Comparison of ENCODE assay signal across 8 mouse cellular contexts in genomic region chr19:8921741-8922140, GRCm38 (mm10). TPM values are rescaled to one million over a fixed set of nuclear protein-coding genes. Genes with fewer than 3 reads are reported as not detected.
A peak's percentile ranks its signal among the peaks of the same experiment; 100 is the strongest.
DNase-seq lines count a peak whose midpoint lies in the region; ATAC-seq lines count a peak whose summit lies in the region.

No protein-coding gene starts in this region.

- peaks cover 20% of the 10 kb centered on the region for H3K36me3 ChIP-seq in lung, embryonic 15.5 days
- peaks cover 24% of the 10 kb centered on the region for H3K36me3 ChIP-seq in limb, embryonic 13.5 days
- H3K36me3 ChIP-seq in stomach, embryonic 14.5 days (ENCODE audit: control insufficient read depth, insufficient read depth, low read length), result peaks cover 16% of the 10 kb centered on the region

- H3K4me1 ChIP-seq in lung, embryonic 15.5 days, result peaks cover 14% of the 10 kb centered on the region
- peaks cover 13% of the 10 kb centered on the region for H3K4me1 ChIP-seq in limb, embryonic 13.5 days
- peaks cover 9% of the 10 kb centered on the region; the same call in 1 of the 2 replicates for H3K4me1 ChIP-seq in stomach, embryonic 14.5 days (ENCODE audit: control insufficient read depth, insufficient read depth, low read length)

- 79% methylated on average over 9 of the region's 9 CpGs for WGBS in lung, embryonic 15.5 days
- WGBS in limb, embryonic 13.5 days, result 77% methylated on average over 9 of the region's 9 CpGs
- WGBS in stomach, embryonic 14.5 days, result 85% methylated on average over 9 of the region's 9 CpGs

- H3K4me2 ChIP-seq in lung, embryonic 15.5 days, result peak overlapping the region; percentile 72
- H3K4me2 ChIP-seq in limb, embryonic 13.5 days (replicated peaks), result peak overlapping the region; percentile 77
- H3K4me2 ChIP-seq in stomach, embryonic 14.5 days (replicated peaks; ENCODE audit: low read depth, low read length), result peak overlapping the region; percentile 77; the same call in 1 of the 2 replicates

- DNase-seq in adrenal gland, postnatal 10 days, result peak; percentile 38
- no peak for DNase-seq in adrenal gland, adult 2 months
- DNase-seq in lung, postnatal 10 days, result no peak
- DNase-seq in layer of hippocampus, adult 9-11 months, result no peak

- peak overlapping the region; percentile 83 for H3K4me3 ChIP-seq in lung, embryonic 15.5 days
- no peak overlapping the region for H3K4me3 ChIP-seq in limb, embryonic 13.5 days
- peak overlapping the region; percentile 71 for H3K4me3 ChIP-seq in stomach, embryonic 14.5 days (ENCODE audit: low read depth, low read length)

- peak overlapping the region; percentile 73 for H3K9ac ChIP-seq in lung, embryonic 15.5 days
- H3K9ac ChIP-seq in limb, embryonic 13.5 days, result peak overlapping the region; percentile 46
- H3K9ac ChIP-seq in stomach, embryonic 14.5 days (replicated peaks; ENCODE audit: low read depth, low read length), result peak overlapping the region; percentile 57; the same call in 1 of the 2 replicates

- no peak for ATAC-seq in lung, embryonic 15.5 days (ENCODE audit: borderline replicate concordance, extremely low read depth, low FRiP score, low TSS enrichment)
- ATAC-seq in limb, embryonic 13.5 days (ENCODE audit: low FRiP score, low read depth), result no peak
- ATAC-seq in stomach, embryonic 14.5 days (ENCODE audit: insufficient number of reproducible peaks, insufficient read depth, low FRiP score, low read depth), result no peak
- ATAC-seq in inflammation-experienced regulatory T-cells, adult 6 months, result no peak

- H3K27me3 ChIP-seq in lung, embryonic 15.5 days, result no peaks in the 10 kb centered on the region
- no peaks in the 10 kb centered on the region for H3K27me3 ChIP-seq in limb, embryonic 13.5 days
- no peaks in the 10 kb centered on the region for H3K27me3 ChIP-seq in stomach, embryonic 14.5 days (ENCODE audit: control insufficient read depth, insufficient read depth, low read length)

- H3K27ac ChIP-seq in lung, embryonic 15.5 days, result no peak overlapping the region
- H3K27ac ChIP-seq in limb, embryonic 13.5 days, result no peak overlapping the region
- no peak overlapping the region for H3K27ac ChIP-seq in stomach, embryonic 14.5 days (ENCODE audit: low read length)

- H3K9me3 ChIP-seq in lung, embryonic 15.5 days, result no peaks in the 10 kb centered on the region
- H3K9me3 ChIP-seq in limb, embryonic 13.5 days, result no peaks in the 10 kb centered on the region
- H3K9me3 ChIP-seq in stomach, embryonic 14.5 days (ENCODE audit: control insufficient read depth, low read depth, low read length), result no peaks in the 10 kb centered on the region

RNA-seq across cellular contexts. Expression of gene B3gat3, which starts 1.6 kb away (rescaled TPM):
- total RNA-seq in adrenal gland, postnatal 10 days (2021), result 10 to 100 TPM; 55.1 to 59.3 TPM
- total RNA-seq in adrenal gland, adult 2 months (2021), result 10 to 100 TPM; 57.0 to 70.5 TPM
- polyA plus RNA-seq in adrenal gland, adult 2 months (2012; rRNA removed), result 147 and 159 TPM in 2 replicates
- 43.1 and 46.1 TPM in 2 replicates for polyA plus RNA-seq in lung, embryonic 15.5 days (2015; fragmentation: Nextera tagmentation; extraction: Ambion mirVana)
- polyA plus RNA-seq in limb, embryonic 13.5 days (2015; fragmentation: Nextera tagmentation; extraction: Ambion mirVana), result 49.9 and 53.0 TPM in 2 replicates
- polyA plus RNA-seq in stomach, embryonic 14.5 days (2014; fragmentation: Nextera tagmentation; extraction: Ambion mirVana), result 35.7 and 37.5 TPM in 2 replicates
- polyA plus RNA-seq in inflammation-experienced regulatory T-cells, adult 6 months (2017; shearing (Covaris generic)), result 10 to 100 TPM; 11.3 to 26.1 (median 20.0) TPM

RNA-seq across cellular contexts. Expression of gene Rom1, which starts 7.4 kb away (rescaled TPM):
- total RNA-seq in adrenal gland, postnatal 10 days (2021), result 10 to 100 TPM; 17.4 to 24.0 TPM
- total RNA-seq in adrenal gland, adult 2 months (2021), result 10 to 100 TPM; 37.0 to 46.9 TPM
- 105 and 116 TPM in 2 replicates for polyA plus RNA-seq in adrenal gland, adult 2 months (2012; rRNA removed)
- 2.7 and 2.8 TPM in 2 replicates for polyA plus RNA-seq in lung, embryonic 15.5 days (2015; fragmentation: Nextera tagmentation; extraction: Ambion mirVana)
- polyA plus RNA-seq in limb, embryonic 13.5 days (2015; fragmentation: Nextera tagmentation; extraction: Ambion mirVana), result 3.2 and 3.7 TPM in 2 replicates
- 1.0 and 2.0 TPM in 2 replicates for polyA plus RNA-seq in stomach, embryonic 14.5 days (2014; fragmentation: Nextera tagmentation; extraction: Ambion mirVana)
- 10 to 100 TPM in 1 of 3 experiments, 1 to 10 TPM in 2; 3.2 to 22.7 (median 3.4) TPM for polyA plus RNA-seq in inflammation-experienced regulatory T-cells, adult 6 months (2017; shearing (Covaris generic))

RNA-seq across cellular contexts. Expression of gene Eml3, which starts 7.6 kb away (rescaled TPM):
- total RNA-seq in adrenal gland, postnatal 10 days (2021), result 10 to 100 TPM; 43.6 to 53.3 TPM
- 10 to 100 TPM; 39.7 to 51.0 TPM for total RNA-seq in adrenal gland, adult 2 months (2021)
- 70.6 and 80.7 TPM in 2 replicates for polyA plus RNA-seq in adrenal gland, adult 2 months (2012; rRNA removed)
- polyA plus RNA-seq in lung, embryonic 15.5 days (2015; fragmentation: Nextera tagmentation; extraction: Ambion mirVana), result 30.8 and 35.6 TPM in 2 replicates
- 36.9 and 37.2 TPM in 2 replicates for polyA plus RNA-seq in limb, embryonic 13.5 days (2015; fragmentation: Nextera tagmentation; extraction: Ambion mirVana)
- polyA plus RNA-seq in stomach, embryonic 14.5 days (2014; fragmentation: Nextera tagmentation; extraction: Ambion mirVana), result 16.8 and 18.2 TPM in 2 replicates
- polyA plus RNA-seq in inflammation-experienced regulatory T-cells, adult 6 months (2017; shearing (Covaris generic)), result 10 to 100 TPM; 20.3 to 25.7 (median 20.4) TPM

RNA-seq across cellular contexts. Expression of gene Mta2, which starts 19.9 kb away (rescaled TPM):
- total RNA-seq in adrenal gland, postnatal 10 days (2021), result 100 to 1,000 TPM in 1 of 2 experiments, 10 to 100 TPM in 1; 94.8 to 111 TPM
- 10 to 100 TPM; 81.8 to 86.1 TPM for total RNA-seq in adrenal gland, adult 2 months (2021)
- polyA plus RNA-seq in adrenal gland, adult 2 months (2012; rRNA removed), result 15.9 and 20.6 TPM in 2 replicates
- polyA plus RNA-seq in lung, embryonic 15.5 days (2015; fragmentation: Nextera tagmentation; extraction: Ambion mirVana), result 165 and 173 TPM in 2 replicates
- polyA plus RNA-seq in limb, embryonic 13.5 days (2015; fragmentation: Nextera tagmentation; extraction: Ambion mirVana), result 192 and 193 TPM in 2 replicates
- polyA plus RNA-seq in stomach, embryonic 14.5 days (2014; fragmentation: Nextera tagmentation; extraction: Ambion mirVana), result 41.5 and 45.3 TPM in 2 replicates
- 10 to 100 TPM; 78.8 to 96.7 (median 81.2) TPM for polyA plus RNA-seq in inflammation-experienced regulatory T-cells, adult 6 months (2017; shearing (Covaris generic))

RNA-seq across cellular contexts. Expression of gene Ganab, which starts 23.9 kb away (rescaled TPM):
- 100 to 1,000 TPM; 142 to 150 TPM for total RNA-seq in adrenal gland, postnatal 10 days (2021)
- 100 to 1,000 TPM; 172 to 199 TPM for total RNA-seq in adrenal gland, adult 2 months (2021)
- 77.2 and 98.7 TPM in 2 replicates for polyA plus RNA-seq in adrenal gland, adult 2 months (2012; rRNA removed)
- polyA plus RNA-seq in lung, embryonic 15.5 days (2015; fragmentation: Nextera tagmentation; extraction: Ambion mirVana), result 122 and 123 TPM in 2 replicates
- polyA plus RNA-seq in limb, embryonic 13.5 days (2015; fragmentation: Nextera tagmentation; extraction: Ambion mirVana), result 102 and 112 TPM in 2 replicates
- 82.0 and 90.3 TPM in 2 replicates for polyA plus RNA-seq in stomach, embryonic 14.5 days (2014; fragmentation: Nextera tagmentation; extraction: Ambion mirVana)
- 10 to 100 TPM; 58.8 to 59.6 (median 59.4) TPM for polyA plus RNA-seq in inflammation-experienced regulatory T-cells, adult 6 months (2017; shearing (Covaris generic))
